Mouse (Mus musculus) liver, postnatal 0 days (tissue): ENCODE measurements around the gene Chd1. TPM values are rescaled to one million over a fixed set of nuclear protein-coding genes. Genes with fewer than 3 reads are reported as not detected.

ENCODE experiments used
- ATAC-seq: fragments of 200-750 bp; cut with Nextera tagmentation; 2 replicates; pipeline ENCODE4 v1.8.0; 2017; ENCODE audit warnings: mild to moderate bottlenecking, moderate library complexity
- DNase-seq: peaks from one replicate; pipeline ENCODE4 v3.0.0-alpha.2; 2016
- H3K27ac ChIP-seq: fragments of 300-500 bp; sonication (generic); 2 replicates; pipeline ENCODE4 v1.5.1; 2014; ENCODE audit warnings: antibody characterized with exemption, moderate library complexity, mild to moderate bottlenecking, low read depth
- H3K27me3 ChIP-seq: fragments of 300-500 bp; sonication (generic); 2 replicates; pipeline ENCODE4 v1.6.1; 2014; ENCODE audit warnings: low read length, control low read depth, mixed read lengths; ENCODE audit not compliant: insufficient read depth
- H3K36me3 ChIP-seq: fragments of 300-500 bp; sonication (generic); replicated peaks from 2 replicates; pipeline ENCODE4 v1.6.1; 2014; ENCODE audit warnings: mild to moderate bottlenecking, control low read depth, low read length, moderate library complexity, mixed read lengths; ENCODE audit not compliant: insufficient read depth
- H3K4me1 ChIP-seq: fragments of 300-500 bp; sonication (generic); 2 replicates; pipeline ENCODE4 v1.6.1; 2014; ENCODE audit warnings: antibody characterized with exemption, mild to moderate bottlenecking, control low read depth; ENCODE audit not compliant: insufficient read depth
- H3K4me2 ChIP-seq: fragments of 300-500 bp; sonication (generic); 2 replicates; pipeline ENCODE4 v1.6.1; 2014; ENCODE audit warnings: low read depth, mild to moderate bottlenecking, low read length, moderate library complexity, mixed read lengths
- H3K4me3 ChIP-seq: fragments of 300-500 bp; sonication (generic); 2 replicates; pipeline ENCODE4 v1.5.1; 2014; ENCODE audit warnings: low read depth, low read length
- H3K9ac ChIP-seq: fragments of 300-500 bp; sonication (generic); replicated peaks from 2 replicates; pipeline ENCODE4 v1.6.1; 2014; ENCODE audit warnings: mild to moderate bottlenecking, moderate library complexity
- H3K9me3 ChIP-seq: fragments of 300-500 bp; sonication (generic); 2 replicates; pipeline ENCODE4 v1.6.1; 2016; ENCODE audit warnings: mild to moderate bottlenecking, control low read depth, low read length, mixed read lengths
- CTCF ChIP-seq: sonication (generic); IDR thresholded peaks from 2 replicates; pipeline ENCODE4 v1.5.1; 2016; ENCODE audit warnings: antibody characterized with exemption, low read depth
- EP300 ChIP-seq: IDR thresholded peaks from 2 replicates; pipeline ENCODE4 v1.6.1; 2016; ENCODE audit warnings: antibody characterized with exemption, low read depth, mild to moderate bottlenecking
- WGBS: fragments of 180-500 bp; shearing (Covaris S2); extraction: QIAGEN DNeasy Blood & Tissue Kit; methylation state at CpG from one replicate; pipeline ENCODE4 v1.1.7; 2014; ENCODE audit not compliant: insufficient replicate concordance; 5-methylcytosine and 5-hydroxymethylcytosine counted together
- polyA plus RNA-seq: library from polyadenylated mRNA; unstranded; fragments of >200 nt; fragmentation: Nextera tagmentation; extraction: Ambion mirVana; gene quantifications from 2 replicates; pipeline ENCODE4 v1.2.1, GENCODE M21; 2015

The Chd1 gene
- polyA plus RNA-seq, 1 experiment from 2014 or later: 10.7 TPM

GRCm38 (mm10) chr17:15680661-15681060 is 24.1 kb upstream of the Chd1 start:
- no peaks in the 10 kb centered on the region for H3K9me3 ChIP-seq
- H3K4me3 ChIP-seq: no peak overlapping the region
- no peaks in the 10 kb centered on the region for H3K36me3 ChIP-seq
- DNase-seq: no peak
- H3K4me2 ChIP-seq: no peak overlapping the region
- no peaks in the 10 kb centered on the region for H3K27me3 ChIP-seq
- no peak overlapping the region for H3K27ac ChIP-seq
- no peak overlapping the region for H3K9ac ChIP-seq
- no peaks in the 10 kb centered on the region for H3K4me1 ChIP-seq
- no peak for ATAC-seq
- WGBS: 87% methylated on average over 4 of the region's 4 CpGs
- no peak for TF ChIP-seq CTCF
- TF ChIP-seq EP300: no peak

- Histone ChIP-seq H3K4me2 (no peak overlapping the region), H3K27ac (no peak overlapping the region), H3K9me3 (no peaks in the 10 kb centered on the region), H3K27me3 (no peaks in the 10 kb centered on the region), H3K36me3 (no peaks in the 10 kb centered on the region), H3K9ac (no peak overlapping the region), H3K4me3 (no peak overlapping the region), H3K4me1 (no peaks in the 10 kb centered on the region)
- WGBS: 86% methylated on average over 5 of the region's 5 CpGs
- no peak for DNase-seq
- ATAC-seq: no peak
- TF ChIP-seq EP300 (no peak), CTCF (no peak)
Measured at GRCm38 (mm10) chr17:15686396-15686795, 18.4 kb upstream of the Chd1 start.

GRCm38 (mm10) chr17:15690304-15690703 is 14.5 kb upstream of the Chd1 start:
- ATAC-seq (peak; percentile 79), DNase-seq (no peak)
- Histone ChIP-seq H3K27ac (0 out of 2 replicates have a peak overlapping the region, but pooled peaks have one; percentile 5), H3K4me3 (no peak overlapping the region), H3K27me3 (no peaks in the 10 kb centered on the region), H3K36me3 (no peaks in the 10 kb centered on the region), H3K9ac (no peak overlapping the region), H3K4me2 (peak overlapping the region; percentile 42; the same call in 1 of the 2 replicates), H3K9me3 (no peaks in the 10 kb centered on the region), H3K4me1 (no peaks in the 10 kb centered on the region)
- TF ChIP-seq EP300 (no peak), CTCF (no peak)
- WGBS: 29% methylated on average over 1 of the region's 1 CpGs

- Histone ChIP-seq H3K27me3 (no peaks in the 10 kb centered on the region), H3K9ac (no peak overlapping the region), H3K4me1 (no peaks in the 10 kb centered on the region), H3K36me3 (no peaks in the 10 kb centered on the region), H3K4me3 (no peak overlapping the region), H3K27ac (no peak overlapping the region), H3K9me3 (no peaks in the 10 kb centered on the region), H3K4me2 (no peak overlapping the region)
- TF ChIP-seq CTCF: no peak
- TF ChIP-seq EP300: no peak
- no peak for DNase-seq
- ATAC-seq: no peak
- WGBS: 66% methylated on average over 2 of the region's 2 CpGs
Measured at GRCm38 (mm10) chr17:15695566-15695965, 9.2 kb upstream of the Chd1 start.

GRCm38 (mm10) chr17:15698956-15699355 is 5.8 kb upstream of the Chd1 start:
- H3K4me2 ChIP-seq: no peak overlapping the region
- H3K27ac ChIP-seq: no peak overlapping the region
- no peak for TF ChIP-seq EP300
- TF ChIP-seq CTCF: no peak
- no peaks in the 10 kb centered on the region for H3K27me3 ChIP-seq
- H3K4me1 ChIP-seq: no peaks in the 10 kb centered on the region
- no peak overlapping the region for H3K9ac ChIP-seq
- ATAC-seq (no peak), DNase-seq (no peak)
- no peaks in the 10 kb centered on the region for H3K36me3 ChIP-seq
- 84% methylated on average over 3 of the region's 3 CpGs for WGBS
- H3K9me3 ChIP-seq: no peaks in the 10 kb centered on the region
- H3K4me3 ChIP-seq: no peak overlapping the region

- no peak overlapping the region for H3K9ac ChIP-seq
- no peaks in the 10 kb centered on the region for H3K9me3 ChIP-seq
- H3K4me2 ChIP-seq: no peak overlapping the region
- no peak for DNase-seq
- no peak overlapping the region for H3K4me3 ChIP-seq
- H3K27me3 ChIP-seq: no peaks in the 10 kb centered on the region
- no peak for ATAC-seq
- no peak overlapping the region for H3K27ac ChIP-seq
- WGBS: 73% methylated on average over 5 of the region's 5 CpGs
- no peaks in the 10 kb centered on the region for H3K36me3 ChIP-seq
- no peaks in the 10 kb centered on the region for H3K4me1 ChIP-seq
- TF ChIP-seq CTCF: no peak
- peak; percentile 45; the same call in 1 of the 2 replicates for TF ChIP-seq EP300
Measured at GRCm38 (mm10) chr17:15701505-15701904, 3.3 kb upstream of the Chd1 start.

GRCm38 (mm10) chr17:15704158-15704474 is 651 bp upstream of the Chd1 start:
- H3K4me3 ChIP-seq: peak overlapping the region; percentile 91
- whole genome bisulfite sequencing: 3% methylated on average over 12 of the region's 12 CpGs
- no peak for ATAC-seq

More at GRCm38 (mm10) chr17:15704158-15704474, 651 bp upstream of the Chd1 start:
- Histone ChIP-seq H3K9ac (peak overlapping the region; percentile 87), H3K27me3 (no peaks in the 10 kb centered on the region), H3K4me2 (peak overlapping the region; percentile 80), H3K36me3 (peaks cover 13% of the 10 kb centered on the region), H3K27ac (peak overlapping the region; percentile 98), H3K9me3 (no peaks in the 10 kb centered on the region), H3K4me1 (peaks cover 3% of the 10 kb centered on the region; the same call in 1 of the 2 replicates)
- TF ChIP-seq EP300 (no peak), CTCF (no peak)
- no peak for DNase-seq
